Mouse (Mus musculus): ENCODE measurements around the gene Cdh11. TPM values are rescaled to one million over a fixed set of nuclear protein-coding genes. Genes with fewer than 3 reads are reported as not detected.

The Cdh11 gene
- polyA plus RNA-seq, 1 experiment from 2014 or later, result 55.2 TPM

Small RNA genes within 50 kb of the gene (microRNA-seq; reads per million reads assigned to microRNA genes)
- not detected for gene Gm26301

Data from midbrain, embryonic 10.5 days (tissue).